Mouse (Mus musculus) myocyte (in vitro differentiated cells): ENCODE data around the gene 2510009E07Rik.

ENCODE experiments used
- E2F4 ChIP-seq: IDR thresholded peaks from one replicate; pipeline ENCODE4 v1.6.1; 2011; ENCODE audit warnings: mild to moderate bottlenecking, control low read depth, moderate library complexity; ENCODE audit not compliant: insufficient read depth
- MYOD1 ChIP-seq, 3 experiments: IDR thresholded peaks; one replicate each; pipeline ENCODE4 v1.6.1; 2011; ENCODE audit warnings: control low read depth in 2 of 3, low read depth in 2 of 3, mild to moderate bottlenecking in 2 of 3, moderate library complexity in 1 of 3; ENCODE audit not compliant: insufficient read length in 2 of 3, control insufficient read depth in 1 of 3
- MYOG ChIP-seq, 3 experiments: IDR thresholded peaks; one replicate each; pipeline ENCODE4 v1.6.1; 2011; ENCODE audit warnings: control low read depth in 2 of 3, low read depth in 2 of 3, mild to moderate bottlenecking in 2 of 3; ENCODE audit not compliant: insufficient read length in 2 of 3, control insufficient read depth in 1 of 3, insufficient read depth in 1 of 3
- POLR2A ChIP-seq: IDR thresholded peaks from one replicate; pipeline ENCODE4 v1.6.1; 2011; ENCODE audit warnings: low read depth, mild to moderate bottlenecking, control low read depth, moderate library complexity; ENCODE audit not compliant: insufficient read length
- POLR2AphosphoS2 ChIP-seq: IDR thresholded peaks from one replicate; pipeline ENCODE4 v1.6.1; 2011; ENCODE audit warnings: low read depth, control low read depth; ENCODE audit not compliant: insufficient read length
- TCF12 ChIP-seq: IDR thresholded peaks from one replicate; pipeline ENCODE4 v1.6.1; 2011; ENCODE audit warnings: mild to moderate bottlenecking, control low read depth; ENCODE audit not compliant: poor library complexity, insufficient read depth, severe bottlenecking
- TCF3 ChIP-seq: IDR thresholded peaks from one replicate; pipeline ENCODE4 v1.6.1; 2011; ENCODE audit warnings: low read depth, control low read depth; ENCODE audit not compliant: insufficient read length
- USF1 ChIP-seq: IDR thresholded peaks from one replicate; pipeline ENCODE4 v1.6.1; 2011; ENCODE audit warnings: low read depth, mild to moderate bottlenecking, control low read depth, moderate library complexity

GRCm38 (mm10) chr16:21615802-21616201, 78.7 kb downstream of the 2510009E07Rik start:
- TF ChIP-seq POLR2A: no peak
- no peak for TF ChIP-seq MYOD1 (IDR thresholded peaks at IDR 0.05; ENCODE audit: control insufficient read depth in 1 of 3, insufficient read length in 2 of 3, low read depth in 2 of 3)
- no peak for TF ChIP-seq USF1
- TF ChIP-seq POLR2AphosphoS2: no peak
- TF ChIP-seq E2F4: no peak
- no peak for TF ChIP-seq MYOG (IDR thresholded peaks at IDR 0.05; ENCODE audit: control insufficient read depth in 1 of 3, insufficient read depth in 1 of 3, insufficient read length in 2 of 3, low read depth in 2 of 3)
- TF ChIP-seq TCF3: no peak
- no peak for TF ChIP-seq TCF12
